Mouse (Mus musculus): ENCODE results near the gene Ltbp3.

The Ltbp3 gene

GRCm38 (mm10) chr19:5724549-5724941 is 16.2 kb upstream of the Ltbp3 start:
- DNase-seq (ENCODE audit: low spot score), result peak; percentile 39

GRCm38 (mm10) chr19:5725029-5725707 is 15.5 kb upstream of the Ltbp3 start:
- no peak for DNase-seq (ENCODE audit: low spot score)

GRCm38 (mm10) chr19:5725767-5726515 is 14.8 kb upstream of the Ltbp3 start, which contains the start of gene Ehbp1l1:
Ehbp1l1 (minus strand) TSS chr19:5726317.
- peak; percentile 46 for DNase-seq (ENCODE audit: low spot score)

- no peak for DNase-seq (ENCODE audit: low spot score)
Measured at GRCm38 (mm10) chr19:5726961-5727578, 13.6 kb upstream of the Ltbp3 start.

- DNase-seq (ENCODE audit: low spot score), result peak; percentile 92
Measured at GRCm38 (mm10) chr19:5727701-5728100, 13.0 kb upstream of the Ltbp3 start.

DNA sequence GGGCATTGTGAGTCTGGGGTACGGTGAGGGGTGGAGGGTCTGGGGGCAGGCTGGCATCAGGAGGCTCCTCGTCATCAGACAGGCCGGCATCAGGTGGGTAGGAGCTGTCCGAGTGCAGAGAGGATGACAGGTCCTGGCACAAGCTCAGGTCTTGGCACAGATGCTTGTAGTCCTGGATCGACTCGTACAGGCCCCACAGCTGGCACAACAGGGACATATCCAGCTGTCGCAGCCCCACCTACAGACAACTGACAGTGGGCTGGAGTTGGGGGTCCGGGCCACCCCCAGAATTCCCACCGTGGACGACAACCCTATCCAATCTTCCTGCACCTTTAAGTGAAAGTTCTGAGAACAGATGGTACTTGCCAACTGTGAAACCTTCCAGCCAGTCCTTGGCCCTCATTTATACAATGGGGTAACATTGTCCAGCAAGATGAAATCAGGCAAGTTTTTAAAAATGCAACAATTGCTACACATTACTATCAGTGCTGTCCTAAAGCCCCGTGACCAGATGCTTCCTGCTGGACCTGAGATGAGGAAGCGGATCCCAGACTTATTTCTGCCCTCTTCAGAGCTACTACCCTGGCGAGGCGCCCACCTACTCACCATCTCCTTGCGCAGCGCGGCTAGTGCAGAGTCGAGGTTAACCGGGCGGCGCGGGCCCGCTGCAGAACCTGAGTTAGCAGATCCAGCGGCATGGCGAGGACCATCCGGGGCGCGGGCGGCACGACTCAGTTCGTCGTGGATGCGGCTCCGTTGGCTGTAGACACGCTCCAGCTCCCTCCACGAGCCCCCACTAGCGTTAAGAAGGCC is 11.9 kb upstream of the Ltbp3 start:
- peak; percentile 70 for DNase-seq (ENCODE audit: low spot score)

DNA sequence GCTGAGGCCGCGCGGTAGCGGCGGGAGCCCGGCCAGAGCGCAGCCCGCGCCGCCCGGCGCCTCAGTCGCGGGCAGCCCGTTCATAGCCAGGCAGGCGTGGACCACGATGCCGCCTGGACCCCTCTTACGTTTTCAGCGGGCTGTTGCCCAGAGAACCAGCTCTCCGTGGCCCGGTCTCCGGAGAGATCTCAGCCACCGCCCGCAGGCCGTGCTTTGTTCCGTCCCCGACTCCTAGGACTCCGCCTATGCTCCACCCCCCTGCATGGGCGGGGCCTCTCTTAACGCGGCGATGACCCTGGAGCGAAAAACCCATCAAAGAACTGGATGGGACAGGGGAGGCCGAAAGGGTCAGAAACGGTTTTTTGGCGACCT is 11.3 kb upstream of the Ltbp3 start, which contains the start of gene Fam89b:
Gene Fam89b (minus strand): TSS at position 210 of the 372 bp plus-strand sequence.
- peak; percentile 96 for DNase-seq (ENCODE audit: low spot score)

- no peak for DNase-seq (ENCODE audit: low spot score)
Measured at GRCm38 (mm10) chr19:5730314-5731186, 10.2 kb upstream of the Ltbp3 start.

DNA sequence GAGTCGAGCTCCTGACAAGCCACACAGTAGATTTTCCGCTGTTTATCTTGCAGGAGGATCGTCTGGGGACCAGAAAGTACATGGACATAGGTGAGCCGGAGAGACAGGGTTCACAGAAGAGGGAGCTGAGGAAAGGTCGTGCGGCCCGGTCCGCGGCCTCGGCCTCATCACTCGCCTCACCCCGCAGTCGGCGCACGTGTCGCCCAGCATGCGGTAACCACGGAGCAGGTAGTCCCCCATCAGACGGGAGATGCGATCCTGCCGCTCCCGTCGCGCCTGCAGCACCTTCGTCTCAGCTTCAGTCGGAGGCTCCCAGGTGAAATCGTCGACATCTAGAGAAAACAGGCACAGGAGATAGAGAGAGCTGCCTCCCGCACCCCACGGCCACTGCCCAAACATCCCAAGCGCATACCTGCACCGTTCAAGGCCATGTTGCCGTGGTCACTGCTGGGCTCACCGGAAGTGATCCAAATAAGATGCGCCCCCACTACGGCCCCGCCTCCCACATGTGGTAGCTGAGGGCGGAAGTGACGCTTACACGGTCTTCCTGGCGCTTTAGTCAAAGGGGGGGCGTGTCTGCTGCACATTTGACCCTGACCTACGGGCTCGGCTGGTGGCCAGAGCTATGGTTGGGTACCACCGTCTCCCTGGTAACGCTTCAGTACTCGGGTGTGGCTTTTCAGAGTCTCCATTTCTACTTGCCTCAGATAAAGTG is 9.3 kb upstream of the Ltbp3 start:
- peak; percentile 99 for DNase-seq (ENCODE audit: low spot score)

- DNase-seq (ENCODE audit: low spot score), result no peak
Measured at GRCm38 (mm10) chr19:5734325-5734724, 6.4 kb upstream of the Ltbp3 start.

DNA sequence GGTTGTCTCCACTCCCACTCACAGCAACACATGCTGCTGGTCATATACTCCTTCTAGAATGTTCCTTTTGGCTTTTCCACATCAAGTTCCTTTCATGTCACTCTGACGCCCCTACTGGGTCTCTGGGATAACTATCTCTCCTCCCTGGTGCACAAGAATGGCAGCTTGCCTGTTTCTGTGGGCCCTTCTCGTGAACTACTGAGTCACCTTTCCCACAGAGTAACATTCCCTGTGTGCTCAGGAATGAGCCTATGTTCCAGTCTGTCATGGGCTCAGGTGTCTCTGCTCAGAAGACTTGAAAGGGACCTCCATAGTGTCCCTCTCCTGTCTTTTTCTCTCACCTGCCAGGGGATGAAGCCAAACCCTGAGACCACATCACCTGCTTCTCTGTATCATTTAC is 1.3 kb upstream of the Ltbp3 start:
- DNase-seq (ENCODE audit: low spot score), result no peak

DNA sequence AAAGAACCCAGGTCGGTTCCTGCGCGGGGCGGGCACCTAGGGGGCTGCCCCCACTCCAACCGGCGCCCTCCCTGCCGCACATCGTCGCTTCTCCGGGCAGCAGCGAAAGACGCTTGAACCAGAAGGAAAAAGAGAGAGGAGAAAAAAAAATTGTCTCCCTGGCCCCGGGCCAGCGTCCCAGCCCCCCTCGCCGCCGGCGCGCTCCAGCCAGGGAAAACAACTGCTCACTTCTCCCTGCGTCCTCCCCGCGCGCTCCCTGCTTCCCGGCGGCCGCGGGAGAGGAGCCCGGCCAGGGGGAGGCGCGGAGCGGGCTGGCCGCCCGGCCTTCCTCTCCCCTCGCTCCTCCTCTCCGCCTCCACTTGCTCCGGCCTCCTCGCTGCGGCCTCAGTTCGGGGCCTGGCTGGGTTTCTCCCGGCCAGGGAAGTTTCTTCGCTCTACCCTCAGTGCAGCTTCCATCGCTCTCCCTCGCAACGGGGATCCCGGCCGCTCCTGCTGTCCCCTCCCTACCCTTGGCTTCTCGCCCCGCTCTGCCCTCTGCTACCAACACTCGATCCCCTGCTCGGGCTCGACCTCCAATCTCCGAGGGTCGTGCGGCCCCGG is 1.0 kb downstream of the Ltbp3 start:
- DNase-seq (ENCODE audit: low spot score), result peak; percentile 64

- peak; percentile 39 for DNase-seq (ENCODE audit: low spot score)
Measured at GRCm38 (mm10) chr19:5742241-5742641, 1.5 kb downstream of the Ltbp3 start.

- no peak for DNase-seq (ENCODE audit: low spot score)
Measured at GRCm38 (mm10) chr19:5743576-5743975, 2.9 kb downstream of the Ltbp3 start.

DNA sequence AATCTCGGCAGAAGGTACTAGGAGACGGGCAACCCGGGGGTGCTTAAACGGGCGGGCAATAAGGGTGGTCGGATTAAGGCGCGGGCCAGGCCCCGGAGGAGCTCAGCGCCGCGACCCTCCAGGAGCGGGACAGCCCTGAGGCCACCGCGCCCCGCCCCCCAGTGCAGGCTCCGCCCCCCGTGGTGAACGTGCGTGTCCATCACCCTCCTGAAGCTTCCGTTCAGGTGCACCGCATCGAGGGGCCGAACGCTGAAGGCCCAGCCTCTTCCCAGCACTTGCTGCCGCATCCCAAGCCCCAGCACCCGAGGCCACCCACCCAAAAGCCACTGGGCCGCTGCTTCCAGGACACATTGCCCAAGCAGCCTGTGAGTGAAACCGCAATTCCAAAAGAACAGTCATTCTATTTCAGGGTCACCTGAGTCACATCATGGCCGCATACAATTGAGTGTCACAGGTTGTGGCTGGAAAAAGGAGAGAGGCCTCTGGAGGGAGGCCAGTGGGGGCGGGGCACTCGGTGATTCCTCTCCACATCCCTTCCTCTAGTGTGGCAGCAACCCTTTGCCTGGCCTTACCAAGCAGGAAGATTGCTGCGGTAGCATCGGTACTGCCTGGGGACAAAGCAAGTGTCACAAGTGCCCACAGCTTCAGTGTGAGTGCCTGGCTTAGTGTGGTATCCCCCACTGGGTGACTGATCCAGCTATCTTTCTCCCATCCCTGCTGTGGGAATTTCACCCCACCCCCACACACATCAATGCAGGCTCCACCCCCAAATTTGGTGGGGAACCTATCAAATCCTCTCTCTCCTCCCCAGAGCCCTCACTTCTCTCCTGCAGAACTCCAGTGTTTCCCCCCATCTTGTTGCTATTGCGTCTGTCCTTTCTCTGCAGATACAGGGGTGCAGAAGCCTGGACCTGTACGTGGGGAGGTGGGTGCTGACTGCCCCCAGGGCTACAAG is 5.3 kb downstream of the Ltbp3 start:
- DNase-seq (ENCODE audit: low spot score), result no peak

- DNase-seq (ENCODE audit: low spot score), result peak; percentile 69
Measured at GRCm38 (mm10) chr19:5746907-5747363, 6.2 kb downstream of the Ltbp3 start.

DNA sequence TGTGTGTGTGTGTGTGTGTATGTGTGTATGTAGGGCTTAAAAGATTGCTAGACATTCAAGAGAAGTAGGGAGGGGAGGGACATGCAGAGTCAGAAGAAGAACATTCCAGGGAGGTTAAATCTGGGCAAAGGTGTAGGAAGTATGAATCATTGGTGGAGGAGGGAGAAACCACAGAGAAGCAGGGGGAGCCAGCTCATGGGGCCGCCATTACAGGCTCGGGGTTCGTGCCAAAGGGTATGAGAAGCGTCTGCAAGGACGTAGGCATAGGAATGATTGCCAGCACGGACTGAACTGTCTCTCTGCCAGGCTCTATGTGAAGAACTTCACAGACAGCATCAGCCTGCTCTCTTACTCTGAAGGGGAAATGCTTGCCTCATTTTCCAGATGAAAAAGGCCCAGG is 8.8 kb downstream of the Ltbp3 start:
- no peak for DNase-seq (ENCODE audit: low spot score)

GRCm38 (mm10) chr19:5750951-5751350 is 10.2 kb downstream of the Ltbp3 start:
- peak; percentile 29 for DNase-seq (ENCODE audit: low spot score)

DNA sequence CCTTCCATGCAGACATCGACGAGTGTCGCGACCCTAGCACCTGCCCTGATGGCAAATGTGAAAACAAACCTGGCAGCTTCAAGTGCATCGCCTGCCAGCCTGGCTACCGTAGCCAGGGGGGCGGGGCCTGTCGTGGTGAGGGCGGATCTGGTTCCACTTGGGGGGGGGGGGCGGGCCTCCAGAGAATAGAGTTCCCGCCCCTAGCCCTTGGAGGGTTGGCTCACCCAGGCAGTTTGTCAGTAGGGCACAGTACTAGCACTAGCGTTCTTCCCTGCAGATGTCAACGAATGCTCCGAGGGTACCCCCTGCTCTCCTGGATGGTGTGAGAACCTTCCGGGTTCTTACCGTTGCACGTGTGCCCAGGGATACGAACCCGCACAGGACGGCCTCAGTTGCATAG is 11.0 kb downstream of the Ltbp3 start:
- peak; percentile 47 for DNase-seq (ENCODE audit: low spot score)

Measured in embryo, embryonic 10 days (tissue).